Mouse (Mus musculus): ENCODE data around the gene Frmd4b. TPM values are rescaled to one million over a fixed set of nuclear protein-coding genes. Genes with fewer than 3 reads are reported as not detected.

Gene Frmd4b
- polyA plus RNA-seq, 1 experiment = 15.6 TPM

GRCm38 (mm10) chr6:97352505-97353154 is 264.7 kb downstream of the Frmd4b start:
- H3K27me3 ChIP-seq (ENCODE audit: control insufficient read depth, insufficient read depth, low read length) = no peaks in the 10 kb centered on the region
- WGBS = 63% methylated on average over 10 of the region's 10 CpGs
- TF ChIP-seq CTCF (IDR thresholded peaks at IDR 0.05; ENCODE audit: borderline replicate concordance, insufficient read depth, low read depth, low read length) (no peak), POLR2A (IDR thresholded peaks at IDR 0.05; ENCODE audit: borderline replicate concordance, insufficient read depth, low read length) (no peak)
- no peak overlapping the region for H3K27ac ChIP-seq (ENCODE audit: insufficient read depth, low read length)
- DNase-seq = no peak
- no peaks in the 10 kb centered on the region for H3K4me1 ChIP-seq (ENCODE audit: control insufficient read depth, insufficient read depth, low read length)
- H3K4me3 ChIP-seq (replicated peaks; ENCODE audit: insufficient read depth, low read depth, low read length) = no peak overlapping the region

- no peak overlapping the region for H3K27ac ChIP-seq (ENCODE audit: insufficient read depth, low read length)
- H3K4me3 ChIP-seq (replicated peaks; ENCODE audit: insufficient read depth, low read depth, low read length) = no peak overlapping the region
- DNase-seq = no peak
- H3K4me1 ChIP-seq (ENCODE audit: control insufficient read depth, insufficient read depth, low read length) = no peaks in the 10 kb centered on the region
- no peaks in the 10 kb centered on the region for H3K27me3 ChIP-seq (ENCODE audit: control insufficient read depth, insufficient read depth, low read length)
- 55% methylated on average over 8 of the region's 8 CpGs for WGBS
- no peak for TF ChIP-seq CTCF (IDR thresholded peaks at IDR 0.05; ENCODE audit: borderline replicate concordance, insufficient read depth, low read depth, low read length)
These were observed 267.8 kb downstream of the Frmd4b start for GRCm38 (mm10) chr6:97349355-97350138.

GRCm38 (mm10) chr6:97346932-97347331 is 270.4 kb downstream of the Frmd4b start:
- no peak for TF ChIP-seq CTCF (IDR thresholded peaks at IDR 0.05; ENCODE audit: borderline replicate concordance, insufficient read depth, low read depth, low read length)
- no peak for TF ChIP-seq POLR2A (IDR thresholded peaks at IDR 0.05; ENCODE audit: borderline replicate concordance, insufficient read depth, low read length)
- H3K27ac ChIP-seq (ENCODE audit: insufficient read depth, low read length) = no peak overlapping the region
- no peak for DNase-seq
- WGBS = 96% methylated on average over 1 of the region's 1 CpGs
- H3K4me1 ChIP-seq (ENCODE audit: control insufficient read depth, insufficient read depth, low read length) = no peaks in the 10 kb centered on the region
- no peak overlapping the region for H3K4me3 ChIP-seq (replicated peaks; ENCODE audit: insufficient read depth, low read depth, low read length)
- no peaks in the 10 kb centered on the region for H3K27me3 ChIP-seq (ENCODE audit: control insufficient read depth, insufficient read depth, low read length)

GRCm38 (mm10) chr6:97346527-97346926 is 270.8 kb downstream of the Frmd4b start:
- H3K4me1 ChIP-seq (ENCODE audit: control insufficient read depth, insufficient read depth, low read length) = no peaks in the 10 kb centered on the region
- H3K27ac ChIP-seq (ENCODE audit: insufficient read depth, low read length) = no peak overlapping the region
- no peak for DNase-seq
- no peaks in the 10 kb centered on the region for H3K27me3 ChIP-seq (ENCODE audit: control insufficient read depth, insufficient read depth, low read length)
- no peak overlapping the region for H3K4me3 ChIP-seq (replicated peaks; ENCODE audit: insufficient read depth, low read depth, low read length)
- TF ChIP-seq CTCF (IDR thresholded peaks at IDR 0.05; ENCODE audit: borderline replicate concordance, insufficient read depth, low read depth, low read length) = no peak
- TF ChIP-seq POLR2A (IDR thresholded peaks at IDR 0.05; ENCODE audit: borderline replicate concordance, insufficient read depth, low read length) = no peak
- 42% methylated on average over 10 of the region's 10 CpGs for WGBS

GRCm38 (mm10) chr6:97345921-97346320 is 271.4 kb downstream of the Frmd4b start:
- 85% methylated on average over 2 of the region's 2 CpGs for WGBS
- Histone ChIP-seq H3K4me1 (ENCODE audit: control insufficient read depth, insufficient read depth, low read length) (no peaks in the 10 kb centered on the region), H3K27ac (ENCODE audit: insufficient read depth, low read length) (no peak overlapping the region), H3K27me3 (ENCODE audit: control insufficient read depth, insufficient read depth, low read length) (no peaks in the 10 kb centered on the region), H3K4me3 (replicated peaks; ENCODE audit: insufficient read depth, low read depth, low read length) (no peak overlapping the region)
- no peak for DNase-seq
- TF ChIP-seq POLR2A (IDR thresholded peaks at IDR 0.05; ENCODE audit: borderline replicate concordance, insufficient read depth, low read length) (no peak), CTCF (IDR thresholded peaks at IDR 0.05; ENCODE audit: borderline replicate concordance, insufficient read depth, low read depth, low read length) (no peak)

- WGBS = 96% methylated on average over 5 of the region's 5 CpGs
- DNase-seq = no peak
- no peak overlapping the region for H3K4me3 ChIP-seq (replicated peaks; ENCODE audit: insufficient read depth, low read depth, low read length)
- no peaks in the 10 kb centered on the region for H3K27me3 ChIP-seq (ENCODE audit: control insufficient read depth, insufficient read depth, low read length)
- TF ChIP-seq POLR2A (IDR thresholded peaks at IDR 0.05; ENCODE audit: borderline replicate concordance, insufficient read depth, low read length) = no peak
- no peak for TF ChIP-seq CTCF (IDR thresholded peaks at IDR 0.05; ENCODE audit: borderline replicate concordance, insufficient read depth, low read depth, low read length)
- no peaks in the 10 kb centered on the region; the same call in 1 of the 2 replicates for H3K4me1 ChIP-seq (ENCODE audit: control insufficient read depth, insufficient read depth, low read length)
- no peak overlapping the region for H3K27ac ChIP-seq (ENCODE audit: insufficient read depth, low read length)
These were observed 275.2 kb downstream of the Frmd4b start for GRCm38 (mm10) chr6:97342185-97342584.

GRCm38 (mm10) chr6:97341628-97342027 is 275.7 kb downstream of the Frmd4b start:
- Histone ChIP-seq H3K27ac (ENCODE audit: insufficient read depth, low read length) (no peak overlapping the region), H3K4me1 (ENCODE audit: control insufficient read depth, insufficient read depth, low read length) (no peaks in the 10 kb centered on the region; the same call in 1 of the 2 replicates), H3K4me3 (replicated peaks; ENCODE audit: insufficient read depth, low read depth, low read length) (no peak overlapping the region), H3K27me3 (ENCODE audit: control insufficient read depth, insufficient read depth, low read length) (no peaks in the 10 kb centered on the region)
- 98% methylated on average over 1 of the region's 1 CpGs for WGBS
- TF ChIP-seq POLR2A (IDR thresholded peaks at IDR 0.05; ENCODE audit: borderline replicate concordance, insufficient read depth, low read length) (no peak), CTCF (IDR thresholded peaks at IDR 0.05; ENCODE audit: borderline replicate concordance, insufficient read depth, low read depth, low read length) (no peak)
- DNase-seq = no peak

- H3K27ac ChIP-seq (ENCODE audit: insufficient read depth, low read length) = no peak overlapping the region
- 91% methylated on average over 3 of the region's 3 CpGs for WGBS
- DNase-seq = no peak
These were observed 276.2 kb downstream of the Frmd4b start for GRCm38 (mm10) chr6:97341148-97341547.

More at GRCm38 (mm10) chr6:97341148-97341547, 276.2 kb downstream of the Frmd4b start:
- H3K4me1 ChIP-seq (ENCODE audit: control insufficient read depth, insufficient read depth, low read length) = no peaks in the 10 kb centered on the region; the same call in 1 of the 2 replicates
- no peak for TF ChIP-seq CTCF (IDR thresholded peaks at IDR 0.05; ENCODE audit: borderline replicate concordance, insufficient read depth, low read depth, low read length)
- TF ChIP-seq POLR2A (IDR thresholded peaks at IDR 0.05; ENCODE audit: borderline replicate concordance, insufficient read depth, low read length) = no peak
- H3K4me3 ChIP-seq (replicated peaks; ENCODE audit: insufficient read depth, low read depth, low read length) = no peak overlapping the region
- H3K27me3 ChIP-seq (ENCODE audit: control insufficient read depth, insufficient read depth, low read length) = no peaks in the 10 kb centered on the region

Data from cerebellum, adult 2 months (tissue).